Mouse (Mus musculus) ovary, postnatal 14 days (tissue): Measurements from ENCODE around the gene Plscr4.
A peak's percentile ranks its signal among the peaks of the same experiment; 100 is the strongest.

Experiments
- DNase-seq: peaks from one replicate; pipeline ENCODE4 v3.0.0; 2022; ENCODE audit warnings: low spot score

The Plscr4 gene

DNA sequence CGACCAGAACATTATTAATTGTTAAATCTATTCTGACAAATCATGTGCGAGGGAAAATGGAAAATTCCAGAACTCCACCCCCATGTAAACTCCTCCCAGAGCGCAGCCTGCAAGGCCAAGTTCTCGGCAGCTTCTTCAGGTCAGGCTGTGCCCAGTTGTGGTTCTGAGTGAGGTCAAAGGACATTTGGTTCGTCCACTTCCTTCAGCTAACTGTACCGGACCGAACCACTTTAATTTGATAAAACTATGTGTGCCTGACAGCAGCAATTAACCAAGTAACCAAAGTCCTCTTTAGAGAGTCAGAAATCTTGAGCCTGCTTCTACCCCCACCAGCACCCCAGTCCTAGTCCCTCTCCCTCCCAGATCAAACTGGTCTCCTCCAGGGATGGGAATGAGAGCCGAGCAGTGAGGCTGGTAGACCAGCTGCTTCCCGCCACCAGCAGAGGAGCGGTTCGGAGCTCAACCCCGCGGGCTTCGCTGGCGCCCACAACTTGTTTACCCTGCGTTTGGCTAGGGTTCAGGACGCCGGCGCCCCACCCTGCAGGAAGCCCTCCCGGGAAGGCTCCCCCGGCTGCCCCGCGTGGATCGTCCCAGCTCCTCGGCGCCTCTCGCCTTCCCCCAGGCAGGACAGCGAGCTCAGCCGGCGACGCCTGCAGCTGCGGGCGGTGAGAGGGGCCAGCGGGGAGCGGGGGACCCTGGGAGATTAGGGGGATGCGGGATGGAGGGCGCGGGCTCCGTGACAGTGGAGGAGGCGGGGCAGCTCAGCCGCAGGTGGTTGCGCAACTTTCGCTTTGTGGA, at the start of gene Plscr4:
Gene Plscr4, plus strand, starts transcription at position 113 of the 798 bp plus-strand sequence.
- peak; percentile 58 for DNase-seq

DNA sequence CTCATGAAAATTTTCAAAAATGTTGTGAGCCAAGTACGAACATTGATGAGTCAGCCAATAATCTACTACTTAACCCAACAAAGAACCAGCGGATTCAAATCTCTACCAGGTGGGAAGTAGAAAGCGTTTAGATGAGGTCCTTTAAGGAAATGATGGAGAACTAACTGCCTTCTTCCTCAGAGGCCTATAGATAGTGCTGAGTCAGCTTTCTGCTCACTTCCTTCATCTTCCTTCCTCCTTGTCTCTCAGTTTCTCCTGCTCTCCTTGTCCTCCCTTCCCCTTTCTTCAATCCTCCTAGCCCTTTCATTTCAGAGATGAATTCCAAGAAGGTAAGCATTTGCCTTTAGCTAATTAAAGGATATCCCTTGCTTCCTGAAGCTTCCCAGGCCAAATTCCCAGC, 46.9 kb upstream of the Plscr4 start:
- DNase-seq = no peak

GRCm38 (mm10) chr9:92412045-92412444, 45.1 kb upstream of the Plscr4 start:
- DNase-seq = peak; percentile 15

DNA sequence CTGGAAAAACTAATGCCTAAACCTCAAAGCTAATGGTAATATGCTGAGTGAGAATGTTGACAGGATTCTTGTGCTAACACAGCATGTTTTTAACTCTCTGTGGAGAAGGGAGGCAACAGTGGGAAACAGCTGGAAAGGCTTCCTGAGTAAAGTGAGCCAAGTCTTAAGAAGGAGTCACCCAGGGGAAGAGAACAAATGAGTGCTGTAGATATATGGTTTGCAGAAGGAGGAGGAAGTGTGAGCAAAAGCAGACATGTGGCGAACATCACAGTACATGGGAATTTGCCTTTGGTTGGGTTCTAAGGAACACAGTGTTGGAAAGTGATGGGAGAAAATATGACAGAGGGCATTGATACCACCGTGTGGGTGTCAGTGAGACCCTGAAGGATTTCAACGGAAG, 43.5 kb upstream of the Plscr4 start:
- no peak for DNase-seq

DNA sequence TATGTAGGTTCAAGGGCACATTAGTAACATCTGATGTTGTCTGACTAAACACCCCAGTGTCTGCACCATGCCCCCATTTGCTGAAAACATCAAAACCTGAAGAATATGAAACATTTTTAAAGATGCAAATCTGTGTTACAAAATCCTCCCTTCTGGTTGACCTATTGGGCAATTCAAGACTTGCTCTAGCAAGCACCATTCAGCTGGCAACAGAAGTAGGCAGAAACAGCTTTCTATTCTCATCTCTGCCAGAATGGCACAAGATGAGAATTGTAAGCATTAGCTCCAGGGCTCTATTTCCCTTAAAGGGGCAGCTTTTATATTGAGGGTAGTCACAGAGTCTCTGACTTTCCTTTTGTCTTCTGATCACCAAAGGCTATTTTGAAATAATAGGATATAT, 19.4 kb upstream of the Plscr4 start:
- no peak for DNase-seq

DNA sequence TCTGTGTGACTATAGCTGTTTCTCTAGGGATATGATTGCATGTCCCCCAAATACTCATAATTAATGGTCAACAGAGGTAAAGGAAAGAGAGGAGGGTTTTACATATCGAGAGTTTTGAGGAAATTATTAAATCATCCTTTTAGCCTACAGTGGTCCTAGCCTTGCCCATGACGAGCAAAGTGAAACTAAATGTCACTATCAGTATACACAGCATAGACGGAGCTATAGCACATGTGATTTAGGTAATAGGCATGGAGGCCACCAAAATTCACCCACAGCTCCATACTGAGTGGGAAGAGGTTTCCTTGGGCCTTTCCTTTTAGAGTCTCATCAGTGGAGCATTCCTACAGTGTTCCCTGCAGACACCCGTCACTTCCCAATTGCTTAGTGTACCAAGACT, 15.7 kb upstream of the Plscr4 start:
- DNase-seq = no peak

DNA sequence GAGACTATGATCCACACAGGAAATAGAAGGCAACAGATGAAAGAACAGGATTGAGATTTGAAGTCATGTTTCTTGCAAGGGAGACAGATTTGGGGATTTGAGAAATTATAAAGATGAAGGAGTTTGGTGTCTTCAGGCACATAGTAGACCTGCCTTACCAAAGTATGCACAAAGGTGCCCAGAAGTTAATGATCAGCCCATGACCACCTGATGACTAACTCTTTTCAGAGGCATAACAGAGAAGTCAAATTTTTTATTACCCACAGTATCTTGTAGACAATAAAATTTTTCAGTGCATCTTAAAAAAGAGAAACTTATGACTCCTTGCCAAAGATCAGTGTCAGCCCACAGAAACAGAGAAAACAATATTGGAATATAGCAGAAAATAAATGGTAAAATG, 12.6 kb upstream of the Plscr4 start:
- no peak for DNase-seq

DNA sequence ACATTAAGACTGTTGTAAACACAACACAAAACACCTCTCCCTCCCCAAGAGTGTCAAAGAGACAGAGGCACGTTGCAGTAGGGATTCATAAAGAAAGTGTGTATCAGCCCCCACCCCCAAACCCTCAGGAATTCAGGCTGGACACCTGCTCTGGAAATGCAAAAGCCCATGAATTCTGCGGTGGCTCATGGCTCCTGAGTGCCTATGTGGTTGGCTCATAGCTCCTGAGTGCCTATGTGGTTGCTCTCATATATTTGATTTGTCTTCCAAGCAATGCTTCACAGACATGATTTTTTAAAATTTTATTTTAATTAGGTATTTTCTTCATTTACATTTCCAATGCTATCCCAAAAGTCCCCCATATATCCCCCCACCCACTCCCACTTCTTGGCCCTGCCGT, 568 bp upstream of the Plscr4 start:
- DNase-seq = no peak

DNA sequence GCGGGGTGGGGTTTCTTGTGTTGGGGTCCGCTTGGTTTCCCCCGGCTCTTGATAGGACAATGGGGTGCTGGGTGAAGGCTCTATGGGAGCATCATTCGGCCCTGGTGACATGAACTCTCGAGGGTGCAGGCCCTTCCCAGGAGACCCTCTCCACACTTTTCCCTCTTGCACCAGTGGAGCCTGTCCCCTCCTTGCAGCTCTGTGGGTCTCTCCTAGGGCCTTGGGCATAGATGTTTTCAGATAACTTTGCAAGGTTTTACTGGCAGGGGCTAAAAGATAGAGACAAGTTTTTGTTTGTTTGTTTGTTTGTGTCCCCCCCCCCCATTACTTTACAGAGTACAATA, 858 bp downstream of the Plscr4 start:
- DNase-seq = no peak

DNA sequence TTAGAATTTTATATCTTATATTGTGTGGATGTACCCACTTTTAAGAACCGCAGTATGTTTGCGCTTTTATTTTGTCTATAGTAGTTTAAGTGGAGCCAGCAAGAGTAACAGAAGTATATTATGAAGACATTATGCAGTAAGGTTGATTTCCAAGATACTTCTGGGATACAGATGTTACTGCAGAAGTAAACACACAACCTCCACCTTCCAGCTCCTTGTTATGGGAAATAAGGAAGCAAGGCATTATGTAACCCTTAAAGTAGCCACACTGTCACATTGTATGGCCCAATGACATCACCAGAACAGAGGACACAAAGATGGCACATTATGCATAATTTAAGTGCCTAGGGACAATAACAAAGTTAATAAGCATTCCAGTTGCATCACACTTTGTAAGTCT, 1.2 kb downstream of the Plscr4 start:
- no peak for DNase-seq

- DNase-seq = no peak
These were observed 10.6 kb downstream of the Plscr4 start for GRCm38 (mm10) chr9:92467724-92468123.

DNA sequence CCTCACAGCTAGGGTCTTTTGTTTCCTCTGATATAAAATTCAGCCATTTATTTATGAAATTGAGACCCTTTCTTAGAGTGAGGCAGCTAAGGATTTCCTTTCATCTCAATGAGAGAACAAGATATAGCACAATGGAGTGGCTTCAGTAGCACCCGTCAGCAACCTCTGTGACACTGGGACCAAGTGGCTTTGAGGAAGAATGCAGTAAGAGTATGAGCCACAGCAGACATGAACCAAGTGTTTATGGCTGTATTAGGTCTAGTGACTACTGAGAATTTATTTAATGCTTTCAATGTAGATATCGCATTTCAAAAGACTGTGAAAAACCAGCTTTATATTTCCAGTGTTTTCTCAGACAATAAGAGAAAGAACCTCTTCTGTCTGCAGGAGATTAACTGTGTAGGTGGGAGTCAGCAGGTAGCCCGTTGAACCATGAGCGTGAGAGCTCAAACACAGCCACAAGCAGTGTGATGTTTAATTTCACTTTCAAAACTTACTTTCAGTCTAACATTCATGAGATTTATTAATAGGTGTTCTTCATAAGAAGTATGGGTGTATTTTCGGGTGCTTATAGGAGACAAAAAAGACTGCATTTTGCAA, 15.2 kb downstream of the Plscr4 start:
- DNase-seq = no peak

GRCm38 (mm10) chr9:92473178-92473577, 16.0 kb downstream of the Plscr4 start:
- DNase-seq = no peak

DNA sequence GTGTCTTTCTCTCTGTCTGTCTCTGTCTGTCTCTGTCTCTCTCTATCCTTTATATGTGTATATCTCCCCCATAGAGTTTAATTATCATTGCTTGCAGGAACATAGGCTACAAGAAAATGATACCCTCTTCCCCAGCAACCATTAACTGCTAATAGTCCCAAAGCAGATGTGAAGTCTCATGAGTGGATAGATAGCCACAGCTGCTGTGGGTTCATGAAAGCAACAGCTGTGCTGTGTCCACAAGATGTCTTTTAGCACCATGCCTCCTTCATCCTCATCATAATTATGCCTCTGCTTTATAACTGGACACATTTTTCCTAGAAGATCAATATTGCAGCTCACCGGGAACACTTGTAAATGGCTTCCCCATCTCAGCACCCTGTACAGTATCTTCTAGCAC, 17.1 kb downstream of the Plscr4 start:
- DNase-seq = no peak

GRCm38 (mm10) chr9:92481663-92482062, 24.5 kb downstream of the Plscr4 start:
- DNase-seq = no peak

DNA sequence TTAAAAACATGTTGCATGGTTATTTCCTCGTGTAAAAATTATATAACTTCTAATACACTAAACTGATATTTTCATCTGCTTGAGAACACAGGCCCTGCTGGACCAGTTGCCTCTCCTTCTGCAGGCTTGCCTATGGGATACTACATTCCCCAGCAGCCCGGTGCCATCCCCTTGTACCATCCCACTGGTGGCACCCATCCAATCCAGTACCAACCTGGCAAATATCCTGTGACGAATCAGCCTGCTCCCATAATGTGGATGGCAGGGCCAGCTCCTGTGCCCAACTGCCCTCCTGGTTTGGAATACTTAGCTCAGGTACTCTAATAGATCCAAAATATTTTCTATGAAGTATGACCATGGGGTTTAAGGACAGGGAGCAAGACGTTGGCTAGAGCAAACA, 25.4 kb downstream of the Plscr4 start:
- no peak for DNase-seq

DNA sequence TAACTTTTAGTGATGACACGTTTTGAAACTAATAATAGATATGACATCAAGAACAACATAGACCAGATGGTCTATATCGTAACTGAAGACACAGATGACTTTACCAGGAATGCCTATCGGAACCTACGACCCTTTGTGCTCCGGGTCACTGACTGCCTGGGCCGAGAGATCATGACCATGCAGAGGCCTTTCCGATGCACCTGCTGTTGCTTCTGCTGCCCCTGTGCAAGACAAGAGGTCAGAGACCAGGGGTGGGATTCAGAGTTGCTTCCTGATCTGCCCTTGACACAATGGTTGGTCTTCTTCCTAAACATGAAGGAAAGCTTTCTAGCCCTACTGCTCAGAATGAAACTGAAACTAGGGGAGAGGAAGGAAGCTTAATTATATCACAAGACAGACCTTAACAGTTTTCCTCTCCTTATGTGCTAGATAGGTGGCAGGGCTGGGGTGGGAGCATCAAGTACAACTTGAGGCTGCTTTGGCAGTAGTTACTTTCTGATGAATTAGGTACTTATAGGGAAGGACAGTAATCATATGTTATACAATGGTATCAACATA, 27.6 kb downstream of the Plscr4 start:
- DNase-seq = no peak

DNA sequence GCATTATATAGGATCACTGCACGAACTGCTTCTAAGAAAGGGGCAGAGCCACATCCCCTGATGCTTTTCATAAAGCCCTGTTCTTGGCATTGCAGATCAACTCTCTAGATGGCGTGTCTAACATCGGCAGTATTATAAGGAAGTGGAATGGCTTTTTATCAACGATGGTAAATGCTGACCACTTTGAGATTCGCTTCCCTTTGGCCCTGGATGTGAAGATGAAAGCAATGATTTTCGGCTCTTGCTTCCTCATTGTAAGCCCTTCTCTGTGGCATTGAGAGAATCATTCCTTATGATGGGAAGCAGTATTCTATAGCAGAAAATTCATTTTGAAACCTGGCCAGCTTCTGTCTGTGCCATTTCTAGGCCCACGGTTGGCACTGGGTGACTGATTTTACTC, 32.7 kb downstream of the Plscr4 start:
- DNase-seq = no peak

GRCm38 (mm10) chr9:92490319-92490718, 33.1 kb downstream of the Plscr4 start:
- DNase-seq = no peak

DNA sequence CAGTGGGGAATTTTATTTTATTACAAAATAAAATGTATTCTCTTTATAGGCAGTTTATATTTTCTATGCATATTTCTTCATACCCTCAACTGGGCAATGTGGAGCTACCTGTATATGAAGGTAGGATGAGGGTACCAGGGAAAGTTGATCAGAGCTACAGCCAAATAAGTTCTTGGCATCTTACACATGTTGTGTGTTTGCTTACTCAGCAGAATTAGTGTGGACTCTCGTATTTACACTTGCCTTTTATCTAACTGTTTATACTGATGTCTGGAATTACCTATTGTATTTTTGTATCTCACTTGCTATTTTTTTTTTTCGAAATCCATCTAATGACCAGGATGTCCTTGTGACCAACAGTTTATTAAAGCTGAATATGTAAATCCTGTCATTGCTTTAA, 34.1 kb downstream of the Plscr4 start:
- no peak for DNase-seq

DNA sequence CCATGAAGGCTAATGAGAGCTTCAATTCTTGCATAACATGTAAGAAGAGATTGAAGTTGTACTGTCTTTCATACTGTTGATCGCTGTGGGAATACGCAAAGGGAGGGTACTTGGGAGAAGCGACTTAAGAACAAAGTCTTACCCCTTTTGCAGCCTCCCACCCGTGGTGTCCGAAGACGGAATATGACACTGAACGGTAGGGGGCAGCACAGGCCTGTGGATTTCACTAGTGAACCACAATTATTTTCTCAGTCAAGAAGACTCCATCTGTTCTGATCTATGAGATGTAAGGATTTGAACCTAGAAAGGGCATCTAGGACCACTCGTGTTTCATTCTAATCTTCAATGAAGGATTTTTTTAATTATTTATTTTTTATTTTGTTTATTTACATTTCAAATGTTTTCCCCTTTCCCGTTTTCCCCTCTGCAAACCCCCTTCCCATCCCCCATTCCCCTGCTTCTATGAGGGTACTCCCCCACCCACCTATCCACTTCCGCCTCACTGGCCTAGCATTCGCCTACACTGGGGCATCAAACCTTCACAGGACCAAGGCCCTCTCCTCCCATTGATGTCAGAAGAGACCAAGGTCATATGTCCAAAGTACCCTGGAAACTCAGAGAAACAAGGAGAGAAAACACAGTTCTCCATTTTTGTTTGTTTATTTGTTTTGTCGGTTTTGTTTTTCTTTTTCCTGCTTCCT, 42.7 kb downstream of the Plscr4 start:
- peak; percentile 91 for DNase-seq

DNA sequence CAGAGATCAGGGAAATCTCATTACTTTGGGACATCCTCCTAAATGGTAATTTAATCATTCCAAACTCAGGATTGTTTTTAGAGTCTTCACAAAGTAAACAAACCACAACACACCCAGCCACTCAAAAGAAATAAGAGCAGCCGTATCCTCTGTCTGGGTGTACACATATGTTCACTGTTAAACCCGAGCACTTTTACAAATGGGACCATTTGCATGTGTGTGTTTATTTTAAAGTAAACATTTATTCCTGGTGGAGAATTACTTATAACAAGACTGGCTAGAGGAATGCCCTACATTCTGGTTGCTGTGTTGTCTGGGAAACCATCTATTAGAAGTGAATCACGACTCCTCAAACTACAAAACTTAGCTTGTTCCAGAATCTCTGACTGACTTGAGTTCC, 47.1 kb downstream of the Plscr4 start:
- no peak for DNase-seq

- DNase-seq = no peak
These were observed 47.7 kb downstream of the Plscr4 start for GRCm38 (mm10) chr9:92504889-92505288.
